9 mouse cellular contexts compared by ENCODE assay signal in the genomic region with DNA sequence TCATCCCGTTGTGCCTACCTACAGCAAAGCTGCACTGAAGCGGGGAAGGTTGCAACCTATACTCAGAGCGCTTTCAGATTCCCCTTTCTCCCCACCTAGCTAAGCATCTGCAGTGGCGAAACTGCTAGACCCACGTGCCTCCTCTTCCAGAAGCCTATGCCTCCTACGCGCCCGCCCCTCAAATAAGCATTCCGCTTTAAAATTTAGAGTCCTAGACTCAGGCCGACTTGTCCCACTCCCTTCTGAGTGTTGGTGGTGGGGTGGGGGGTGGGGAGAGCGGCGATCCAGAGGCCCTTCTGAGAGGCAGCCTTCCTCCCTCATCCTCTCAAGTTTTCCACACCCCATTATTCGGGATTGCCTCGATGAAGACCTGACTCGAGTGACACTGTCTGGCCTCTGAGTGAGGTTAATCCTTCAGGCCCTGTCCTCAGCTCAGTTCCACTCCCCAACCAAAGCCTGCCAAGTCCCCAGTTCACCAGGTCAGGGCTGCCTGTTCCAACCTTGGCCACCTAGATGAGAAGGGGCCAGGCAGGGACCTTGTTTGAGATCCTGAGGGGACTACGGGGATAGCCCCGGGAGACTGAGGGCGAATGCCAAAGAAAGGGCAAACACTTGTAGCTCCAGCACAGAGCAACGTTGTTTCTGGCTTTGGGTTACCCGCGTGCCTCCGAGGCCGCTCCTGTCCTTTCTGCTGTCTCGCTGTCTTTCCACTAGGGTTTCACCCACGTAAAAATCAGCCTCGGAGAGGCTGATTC. TPM values are rescaled to one million over a fixed set of nuclear protein-coding genes. Genes with fewer than 3 reads are reported as not detected.
DNase-seq lines count a peak whose midpoint lies in the region; ATAC-seq lines count a peak whose summit lies in the region.
"Had no signal": no experiment of that assay in that cellular context is flagged by ENCODE, and none has a peak within 500 bp of the region (broad histone marks: within the 10 kb centered on the region; RNA-seq: fewer than 3 reads in every experiment).

No protein-coding gene starts in this region.

- peaks cover 68% of the 10 kb centered on the region for H3K4me1 ChIP-seq in embryonic facial prominence, embryonic 12.5 days
- peaks cover 25% of the 10 kb centered on the region for H3K4me1 ChIP-seq in intestine, embryonic 16.5 days (ENCODE audit: control insufficient read depth, insufficient read depth, low read length)
- peaks cover 68% of the 10 kb centered on the region for H3K4me1 ChIP-seq in neural tube, embryonic 15.5 days

- peak overlapping the region; percentile 56 for H3K4me3 ChIP-seq in embryonic facial prominence, embryonic 12.5 days
- H3K4me3 ChIP-seq in intestine, embryonic 16.5 days (ENCODE audit: low read length): peak overlapping the region; percentile 21
- peak overlapping the region; percentile 35 for H3K4me3 ChIP-seq in neural tube, embryonic 15.5 days (replicated peaks)

- no peaks in the 10 kb centered on the region for H3K9me3 ChIP-seq in embryonic facial prominence, embryonic 12.5 days
- H3K9me3 ChIP-seq in intestine, embryonic 16.5 days (ENCODE audit: control insufficient read depth, low read length): no peaks in the 10 kb centered on the region
- H3K9me3 ChIP-seq in neural tube, embryonic 15.5 days (replicated peaks): no peaks in the 10 kb centered on the region

- peak overlapping the region; percentile 69 for H3K9ac ChIP-seq in embryonic facial prominence, embryonic 12.5 days
- peak overlapping the region; percentile 17; the same call in 1 of the 2 replicates for H3K9ac ChIP-seq in intestine, embryonic 16.5 days (ENCODE audit: low read depth, low read length)
- peak overlapping the region; percentile 36 for H3K9ac ChIP-seq in neural tube, embryonic 15.5 days (replicated peaks)

- H3K36me3 ChIP-seq in embryonic facial prominence, embryonic 12.5 days: peaks cover 8% of the 10 kb centered on the region
- H3K36me3 ChIP-seq in intestine, embryonic 16.5 days (ENCODE audit: control insufficient read depth, insufficient read depth, low read length): no peaks in the 10 kb centered on the region
- H3K36me3 ChIP-seq in neural tube, embryonic 15.5 days: peaks cover 6% of the 10 kb centered on the region

- peak; percentile 48 to 56 for DNase-seq in kidney, postnatal 4 days
- no peak for DNase-seq in kidney, postnatal 36 days
- no peak for DNase-seq in spleen, adult 18-20 months
- no peak for DNase-seq in right cerebral cortex, postnatal 4 days
- DNase-seq in left cerebral cortex, adult 8-10 months (ENCODE audit: low spot score in 2 of 2): no peak

- no peaks in the 10 kb centered on the region for H3K27me3 ChIP-seq in embryonic facial prominence, embryonic 12.5 days
- peaks cover 28% of the 10 kb centered on the region for H3K27me3 ChIP-seq in intestine, embryonic 16.5 days (replicated peaks; ENCODE audit: control insufficient read depth, insufficient read depth, low read length)
- H3K27me3 ChIP-seq in neural tube, embryonic 15.5 days (replicated peaks): no peaks in the 10 kb centered on the region

- peak overlapping the region; percentile 74 for H3K4me2 ChIP-seq in embryonic facial prominence, embryonic 12.5 days (replicated peaks)
- H3K4me2 ChIP-seq in intestine, embryonic 16.5 days (ENCODE audit: low read depth, low read length): peak overlapping the region; percentile 46
- H3K4me2 ChIP-seq in neural tube, embryonic 15.5 days: peak overlapping the region; percentile 82

- peak overlapping the region; percentile 97 for H3K27ac ChIP-seq in embryonic facial prominence, embryonic 12.5 days
- H3K27ac ChIP-seq in intestine, embryonic 16.5 days (ENCODE audit: low read length): no peak overlapping the region
- no peak overlapping the region; the same call in 1 of the 2 replicates for H3K27ac ChIP-seq in neural tube, embryonic 15.5 days (replicated peaks)

- ATAC-seq in embryonic facial prominence, embryonic 12.5 days (ENCODE audit: insufficient number of reproducible peaks, insufficient read depth, low FRiP score, low TSS enrichment): no peak
- no peak for ATAC-seq in intestine, embryonic 16.5 days
- ATAC-seq in neural tube, embryonic 15.5 days (ENCODE audit: low FRiP score): 0 out of 2 replicates have a peak, but pooled peaks have one; percentile 31

- WGBS in embryonic facial prominence, embryonic 12.5 days: 2% methylated on average over 26 of the region's 26 CpGs
- WGBS in intestine, embryonic 16.5 days: 11% methylated on average over 26 of the region's 26 CpGs
- 6% methylated on average over 26 of the region's 26 CpGs for WGBS in neural tube, embryonic 15.5 days

RNA-seq across cellular contexts. Expression of a gene that starts 1.2 kb away (rescaled TPM):
- polyA plus RNA-seq in embryonic facial prominence, embryonic 12.5 days (2016; fragmentation: Nextera tagmentation; extraction: Ambion mirVana): 467 and 481 TPM in 2 replicates
- 3.8 TPM in 2 replicates for polyA plus RNA-seq in intestine, embryonic 16.5 days (2015; fragmentation: Nextera tagmentation; extraction: Ambion mirVana)
- 81.1 and 86.0 TPM in 2 replicates for polyA plus RNA-seq in neural tube, embryonic 15.5 days (2015; fragmentation: Nextera tagmentation; extraction: Ambion mirVana)
- 1 to 10 TPM; 4.9 to 6.5 (median 5.9) TPM for total RNA-seq in left cerebral cortex, adult 8-10 months (2022)
- total RNA-seq: liver, adult 2 months had no signal
- polyA plus RNA-seq: liver, adult 2 months had no signal

RNA-seq across cellular contexts. Expression of a gene that starts 16.7 kb away (rescaled TPM):
- polyA plus RNA-seq in embryonic facial prominence, embryonic 12.5 days (2016; fragmentation: Nextera tagmentation; extraction: Ambion mirVana): 23.2 and 23.8 TPM in 2 replicates
- polyA plus RNA-seq in intestine, embryonic 16.5 days (2015; fragmentation: Nextera tagmentation; extraction: Ambion mirVana): 14.2 and 14.3 TPM in 2 replicates
- 19.3 and 19.7 TPM in 2 replicates for polyA plus RNA-seq in neural tube, embryonic 15.5 days (2015; fragmentation: Nextera tagmentation; extraction: Ambion mirVana)
- total RNA-seq in left cerebral cortex, adult 8-10 months (2022): 10 to 100 TPM; 17.4 to 23.4 (median 20.6) TPM

RNA-seq across cellular contexts. Expression of a gene that starts 17.1 kb away (rescaled TPM):
- polyA plus RNA-seq in embryonic facial prominence, embryonic 12.5 days (2016; fragmentation: Nextera tagmentation; extraction: Ambion mirVana): 75.4 and 80.1 TPM in 2 replicates
- 37.2 and 39.8 TPM in 2 replicates for polyA plus RNA-seq in intestine, embryonic 16.5 days (2015; fragmentation: Nextera tagmentation; extraction: Ambion mirVana)
- 21.6 and 31.7 TPM in 2 replicates for polyA plus RNA-seq in neural tube, embryonic 15.5 days (2015; fragmentation: Nextera tagmentation; extraction: Ambion mirVana)
- total RNA-seq in left cerebral cortex, adult 8-10 months (2022): 10 to 100 TPM; 13.8 to 14.5 (median 14.1) TPM

RNA-seq across cellular contexts. Expression of a gene that starts 23.6 kb away (rescaled TPM):
- 40.0 and 42.0 TPM in 2 replicates for polyA plus RNA-seq in embryonic facial prominence, embryonic 12.5 days (2016; fragmentation: Nextera tagmentation; extraction: Ambion mirVana)
- polyA plus RNA-seq in intestine, embryonic 16.5 days (2015; fragmentation: Nextera tagmentation; extraction: Ambion mirVana): 9.4 and 10.3 TPM in 2 replicates
- 22.5 and 22.8 TPM in 2 replicates for polyA plus RNA-seq in neural tube, embryonic 15.5 days (2015; fragmentation: Nextera tagmentation; extraction: Ambion mirVana)
- 1 to 10 TPM; 4.0 to 5.5 (median 5.2) TPM for total RNA-seq in left cerebral cortex, adult 8-10 months (2022)

RNA-seq across cellular contexts. Expression of a gene that starts 27.9 kb away (rescaled TPM):
- 71.4 and 72.9 TPM in 2 replicates for polyA plus RNA-seq in embryonic facial prominence, embryonic 12.5 days (2016; fragmentation: Nextera tagmentation; extraction: Ambion mirVana)
- polyA plus RNA-seq in intestine, embryonic 16.5 days (2015; fragmentation: Nextera tagmentation; extraction: Ambion mirVana): 78.7 and 80.6 TPM in 2 replicates
- 51.0 and 59.5 TPM in 2 replicates for polyA plus RNA-seq in neural tube, embryonic 15.5 days (2015; fragmentation: Nextera tagmentation; extraction: Ambion mirVana)
- 10 to 100 TPM; 49.9 to 59.6 (median 50.5) TPM for total RNA-seq in left cerebral cortex, adult 8-10 months (2022)

Comparison
In these comparisons a context has a peak if more than half of its experiments do, and no peak if none do; other contexts are left out.
1. DNase-seq: peak in kidney, postnatal 4 days (2 of 2); none in kidney, postnatal 36 days (0 of 2), spleen, adult 18-20 months (0 of 2), right cerebral cortex, postnatal 4 days (single experiment) and left cerebral cortex, adult 8-10 months (0 of 2).
2. H3K9ac ChIP-seq: peak in every context shown above with its lines; median percentile 69 in embryonic facial prominence, embryonic 12.5 days; 36 in neural tube, embryonic 15.5 days; 17 in intestine, embryonic 16.5 days.
3. RNA of a gene that starts 1.2 kb away (polyA plus RNA-seq): 467 to 481 TPM in embryonic facial prominence, embryonic 12.5 days and 81.1 to 86.0 TPM in neural tube, embryonic 15.5 days; 3.8 TPM in intestine, embryonic 16.5 days; every median in the first group is over 10 times any median in the second.
4. Peak in every context shown above with its lines, with median percentiles within 50 percentile points of each other: H3K4me2 ChIP-seq and H3K4me3 ChIP-seq.